Comparison of ENCODE assay signal across 14 mouse cellular contexts in the genomic region with DNA sequence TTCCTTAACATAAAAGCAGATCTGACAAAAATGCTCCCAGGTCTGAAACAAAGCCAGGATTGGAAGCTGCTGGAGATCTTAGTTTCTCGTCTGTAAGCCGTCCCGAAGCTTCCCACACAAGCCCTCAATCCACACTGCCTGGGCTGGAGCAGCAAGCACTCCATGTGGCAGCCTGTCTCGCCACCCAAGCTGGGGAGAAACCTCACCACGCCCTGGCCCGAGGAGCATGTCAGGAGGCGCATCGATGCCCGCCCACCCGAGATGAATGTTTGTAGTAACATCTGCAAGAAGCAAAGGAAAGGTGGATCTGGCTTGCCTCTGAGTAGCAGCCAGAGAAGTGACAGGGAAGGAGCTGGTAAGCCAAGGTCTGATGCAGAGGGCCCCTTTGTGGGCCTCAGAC.
DNase-seq lines count a peak whose midpoint lies in the region; ATAC-seq lines count a peak whose summit lies in the region.
"Had no signal": no experiment of that assay in that cellular context is flagged by ENCODE, and none has a peak within 500 bp of the region (broad histone marks: within the 10 kb centered on the region; RNA-seq: fewer than 3 reads in every experiment).

No protein-coding gene starts in this region.

- H3K27ac ChIP-seq in hindbrain, embryonic 10.5 days, result peak overlapping the region; percentile 54; the same call in 1 of the 2 replicates
- no peak overlapping the region for H3K27ac ChIP-seq in hindbrain, embryonic 16.5 days (ENCODE audit: low read depth, low read length)
- peak overlapping the region; percentile 67 for H3K27ac ChIP-seq in limb, embryonic 15.5 days
- H3K27ac ChIP-seq: gastrocnemius, adult 2 months had no signal

- no peaks in the 10 kb centered on the region for H3K27me3 ChIP-seq in hindbrain, embryonic 10.5 days (ENCODE audit: insufficient read depth, poor library complexity, severe bottlenecking)
- H3K27me3 ChIP-seq in hindbrain, embryonic 16.5 days (replicated peaks; ENCODE audit: control insufficient read depth, insufficient read depth, low read length), result no peaks in the 10 kb centered on the region
- H3K27me3 ChIP-seq in limb, embryonic 15.5 days, result no peaks in the 10 kb centered on the region

- ATAC-seq in hindbrain, embryonic 16.5 days, result no peak
- no peak for ATAC-seq in limb, embryonic 15.5 days (ENCODE audit: insufficient number of reproducible peaks, low FRiP score, low TSS enrichment, low read depth)
- no peak for ATAC-seq in cerebellum, adult (ENCODE audit: insufficient number of reproducible peaks, low FRiP score, low TSS enrichment)

- H3K4me1 ChIP-seq in hindbrain, embryonic 10.5 days (replicated peaks), result peaks cover 11% of the 10 kb centered on the region
- no peaks in the 10 kb centered on the region for H3K4me1 ChIP-seq in hindbrain, embryonic 16.5 days (ENCODE audit: control insufficient read depth, insufficient read depth, low read depth, low read length)
- peaks cover 10% of the 10 kb centered on the region for H3K4me1 ChIP-seq in limb, embryonic 15.5 days

- H3K36me3 ChIP-seq in hindbrain, embryonic 10.5 days, result no peaks in the 10 kb centered on the region
- H3K36me3 ChIP-seq in hindbrain, embryonic 16.5 days (ENCODE audit: control insufficient read depth, insufficient read depth, low read length), result 0 out of 2 replicates have a peak, but pooled peaks cover 4% of the 10 kb centered on the region
- H3K36me3 ChIP-seq in limb, embryonic 15.5 days, result no peaks in the 10 kb centered on the region

- H3K9ac ChIP-seq in hindbrain, embryonic 16.5 days (ENCODE audit: low read depth, low read length), result no peak overlapping the region
- H3K9ac ChIP-seq in limb, embryonic 15.5 days, result no peak overlapping the region

- H3K9me3 ChIP-seq in hindbrain, embryonic 10.5 days, result no peaks in the 10 kb centered on the region
- no peaks in the 10 kb centered on the region for H3K9me3 ChIP-seq in hindbrain, embryonic 16.5 days (ENCODE audit: control insufficient read depth, low read length)
- H3K9me3 ChIP-seq in limb, embryonic 15.5 days, result no peaks in the 10 kb centered on the region

- no peak overlapping the region for H3K4me3 ChIP-seq in hindbrain, embryonic 10.5 days
- no peak overlapping the region for H3K4me3 ChIP-seq in hindbrain, embryonic 16.5 days (ENCODE audit: low read length)
- H3K4me3 ChIP-seq in limb, embryonic 15.5 days, result no peak overlapping the region
- H3K4me3 ChIP-seq: gastrocnemius, adult 2 months had no signal

- no peak overlapping the region for H3K4me2 ChIP-seq in hindbrain, embryonic 16.5 days (ENCODE audit: low read length)
- no peak overlapping the region for H3K4me2 ChIP-seq in limb, embryonic 15.5 days

- DNase-seq in hindbrain, embryonic 10.5 days (ENCODE audit: low spot score), result no peak
- DNase-seq in ZHBTc4 (ENCODE audit: low read depth, low spot score), result peak; percentile 29
- DNase-seq in induced T-regulatory cell, adult 2 months (ENCODE audit: low read depth), result peak; percentile 27
- no peak for DNase-seq in spleen, postnatal 36 days (ENCODE audit: low spot score in 2 of 2)
- DNase-seq in retina, postnatal 1 day, result no peak
- DNase-seq: adrenal gland, adult 8-10 months; cerebellum, adult 18-20 months; gastrocnemius, adult 2 months; kidney, postnatal 14 days; lung, adult 18-20 months; thymus, postnatal 4 days had no signal

- WGBS in hindbrain, embryonic 10.5 days, result 88% methylated on average over 10 of the region's 10 CpGs
- 88% methylated on average over 10 of the region's 10 CpGs for WGBS in hindbrain, embryonic 16.5 days
- 59% methylated on average over 10 of the region's 10 CpGs for WGBS in limb, embryonic 15.5 days

Comparison
In these comparisons a context has a peak if more than half of its experiments do, and no peak if none do; other contexts are left out.
1. DNase-seq: peak in ZHBTc4 (single experiment) and induced T-regulatory cell, adult 2 months (single experiment); none in hindbrain, embryonic 10.5 days (single experiment), spleen, postnatal 36 days (0 of 2) and retina, postnatal 1 day (single experiment).